Mouse (Mus musculus) small intestine, adult 2 months (tissue): Measurements from ENCODE around the gene Galp.
"Not testable (repeated sequence)": the region's sequence is repeated elsewhere in the genome, so short reads cannot be mapped to it uniquely, and the experiment has no call there.

Source experiments
- CTCF ChIP-seq: fragments of 200-500 bp; IDR thresholded peaks from 2 replicates; pipeline ENCODE4 v1.5.1; 2012; ENCODE audit warnings: low read depth, mild to moderate bottlenecking, control low read depth, inconsistent platforms, low read length, moderate library complexity, mixed read lengths; ENCODE audit not compliant: insufficient replicate concordance, insufficient read length; ENCODE audit errors: extremely low read depth
- POLR2A ChIP-seq: fragments of 200-500 bp; IDR thresholded peaks from 2 replicates; pipeline ENCODE4 v1.6.1; 2012; ENCODE audit warnings: low read depth, mild to moderate bottlenecking, control low read depth, inconsistent platforms, low read length, moderate library complexity

GRCm38 (mm10) chr7:6174365-6174987 lies 22.4 kb upstream of the Galp start:
- not testable (repeated sequence) for TF ChIP-seq POLR2A, CTCF
